Mouse (Mus musculus) adrenal gland (tissue): ENCODE measurements around the gene H2afj.

Experiments used
- intact Hi-C: fragments of 180-260 bp; cut with DNase I; formaldehyde crosslinking; loops from one replicate; pipeline ENCODE4 v1.15.1; 2025

Gene H2afj

DNA sequence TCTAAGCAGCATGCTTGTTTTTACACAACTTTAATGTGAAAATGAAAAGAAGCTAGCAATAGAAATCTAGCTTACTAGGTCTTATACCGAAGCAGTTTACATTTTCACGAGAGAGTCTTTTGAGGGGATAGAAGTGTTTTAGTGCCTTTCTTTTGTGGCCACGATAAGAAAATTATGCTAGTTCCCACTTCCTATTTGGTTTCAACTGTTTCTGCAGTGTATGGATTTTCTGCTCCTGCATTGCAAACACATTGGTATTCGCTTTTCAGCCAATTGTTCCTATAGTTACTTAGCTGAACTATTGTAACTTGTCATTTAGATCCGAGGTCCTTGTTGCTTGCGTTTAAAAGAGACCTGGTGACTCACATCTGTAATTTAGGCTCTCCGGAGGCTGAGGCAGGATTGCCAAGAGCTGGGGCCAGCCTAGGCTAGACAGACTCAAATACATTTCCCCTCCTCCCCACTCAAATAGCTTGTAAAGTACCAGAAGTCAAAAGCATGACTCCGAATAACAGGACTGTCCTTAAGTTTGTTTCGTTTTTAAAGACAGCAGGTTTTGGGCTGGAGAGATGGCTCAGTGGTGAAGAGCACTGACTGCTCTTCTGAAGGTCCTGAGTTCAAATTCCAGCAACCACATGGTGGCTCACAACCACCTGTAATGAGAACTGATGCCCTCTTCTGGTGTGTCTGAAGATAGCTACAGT, 3.2 kb upstream of the H2afj start:
- intact Hi-C loops: no loop called here

DNA sequence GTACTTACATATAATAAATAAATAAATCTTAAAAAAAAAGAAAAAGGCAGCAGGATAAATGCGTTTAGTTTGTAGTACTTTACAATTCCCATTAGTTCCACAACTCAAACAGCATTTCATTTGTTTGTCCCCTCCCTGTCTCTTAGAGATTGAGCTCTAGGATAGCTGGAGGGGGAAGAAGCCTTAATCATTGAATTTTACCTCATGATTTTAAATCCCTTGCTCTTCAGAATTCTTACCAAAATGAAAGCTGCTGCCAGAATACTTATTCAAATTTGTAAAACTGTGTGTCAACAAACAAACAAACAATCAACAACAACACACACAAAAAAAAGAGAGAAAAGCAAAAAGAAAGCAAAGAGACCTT, 2.7 kb upstream of the H2afj start:
- intact Hi-C loops: no loop called here

DNA sequence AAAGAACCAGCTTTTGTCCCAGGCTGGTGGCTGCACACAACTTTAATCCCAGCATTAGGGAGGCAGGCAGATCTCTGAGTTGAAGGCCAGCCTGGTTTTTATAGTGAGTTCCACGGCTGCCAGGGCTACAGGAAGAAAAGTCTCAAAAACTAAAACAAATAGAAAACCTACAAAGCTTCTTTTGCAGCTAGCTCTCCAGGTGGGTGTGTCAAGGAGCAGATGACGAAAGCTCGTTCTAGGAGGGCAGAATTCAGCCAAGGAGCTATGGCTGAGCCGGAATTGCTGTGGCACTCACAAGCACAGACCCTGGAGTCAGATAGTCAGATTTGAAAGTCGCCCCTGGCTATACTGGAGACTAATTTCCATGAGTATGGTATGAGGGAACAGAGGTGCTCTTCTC, 1.2 kb upstream of the H2afj start:
- intact Hi-C loops: no loop called here

DNA sequence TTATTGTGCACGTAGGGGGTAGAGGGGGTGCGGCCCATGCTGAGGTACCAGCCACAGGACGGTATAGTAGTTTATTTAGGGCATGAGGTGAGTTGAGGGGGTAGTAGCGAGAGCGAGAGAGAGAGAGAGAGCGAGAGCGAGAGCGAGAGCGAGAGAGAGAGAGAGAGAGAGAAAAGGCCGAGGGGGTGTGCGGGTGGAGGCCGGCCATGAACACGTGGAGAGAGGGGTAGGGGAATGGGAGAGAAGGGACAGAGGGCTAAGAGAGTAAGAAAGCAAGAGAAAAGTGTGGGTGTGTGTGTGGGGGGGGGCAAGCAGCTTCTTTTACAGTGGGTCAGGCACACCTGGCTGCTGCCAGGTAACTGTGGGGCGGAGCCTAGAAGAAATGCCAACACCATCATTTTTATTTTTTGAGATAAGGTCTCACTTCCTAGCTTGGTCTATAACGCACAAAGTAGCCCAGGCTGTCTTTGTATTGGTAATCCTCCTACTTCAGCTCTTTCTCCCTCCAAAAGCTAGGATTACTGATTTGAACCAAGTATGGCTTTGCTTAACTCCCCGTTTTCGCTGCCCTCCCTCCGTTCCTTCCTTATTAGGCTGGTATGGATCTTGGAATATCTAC, 540 bp upstream of the H2afj start:
- intact Hi-C loops: loop anchor here (2.0 kb wide), 1 partner anchor 17 kb away; no protein-coding TSS in a partner anchor

DNA sequence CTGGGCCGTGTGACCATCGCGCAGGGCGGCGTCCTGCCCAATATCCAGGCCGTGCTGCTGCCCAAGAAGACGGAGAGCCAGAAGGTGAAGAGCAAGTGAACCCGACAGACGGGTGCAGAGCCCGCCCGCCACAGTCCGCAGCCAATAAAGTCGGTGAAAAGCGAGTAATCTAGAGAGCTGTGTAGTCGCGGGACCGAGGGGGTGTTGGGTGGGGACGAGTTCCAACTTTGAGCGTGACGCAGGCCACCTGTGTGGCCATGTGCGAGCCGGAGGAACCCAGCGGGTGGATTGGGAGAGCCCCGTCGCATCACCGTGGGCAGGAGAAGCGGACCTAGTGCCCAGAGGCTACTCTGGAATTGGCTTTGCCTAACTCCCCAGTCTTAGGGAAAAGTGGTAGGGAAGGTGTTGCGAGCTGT, 595 bp downstream of the H2afj start:
- intact Hi-C loops: loop anchor here (2.0 kb wide), 1 partner anchor 16 kb away; no protein-coding TSS in a partner anchor

DNA sequence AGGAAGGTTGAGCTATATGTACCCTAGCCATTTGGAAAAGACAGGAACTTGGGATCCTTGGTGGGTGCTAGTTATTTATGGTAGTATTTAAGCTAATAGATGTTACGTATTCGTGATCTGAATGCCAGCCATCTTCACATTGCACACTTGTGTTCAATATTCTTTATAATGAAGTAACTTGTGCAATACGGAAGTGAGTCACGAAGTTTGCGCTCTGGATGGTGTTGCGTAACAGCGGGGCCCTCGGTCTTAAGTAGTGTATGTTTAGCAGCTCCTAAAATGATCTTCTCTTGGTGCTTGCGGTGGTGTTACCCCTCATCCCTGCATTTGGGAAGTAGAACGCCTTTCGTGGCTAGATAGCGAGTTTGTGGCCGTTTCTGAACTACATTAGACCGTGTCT, 1.0 kb downstream of the H2afj start:
- intact Hi-C loops: loop anchor here (2.0 kb wide), 1 partner anchor 16 kb away; no protein-coding TSS in a partner anchor

DNA sequence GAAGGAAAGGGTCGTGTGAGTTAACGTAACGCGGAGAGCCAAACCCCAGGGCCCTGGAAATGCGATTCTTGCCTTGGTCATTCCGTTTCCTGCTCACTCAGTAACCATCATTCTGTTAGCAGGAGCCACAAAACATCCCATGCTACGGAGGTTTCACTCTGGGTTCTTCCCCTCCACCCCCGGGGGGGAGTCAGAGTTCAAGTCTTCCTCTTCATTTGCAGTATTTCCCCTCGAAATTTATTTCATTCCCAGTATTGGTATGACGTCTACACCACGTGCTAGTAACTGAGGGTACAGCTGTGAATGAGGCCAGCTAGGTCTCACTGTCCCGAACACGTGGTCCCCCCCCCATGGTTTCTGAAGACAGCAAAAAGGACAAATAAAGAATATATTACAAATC, 1.6 kb downstream of the H2afj start:
- intact Hi-C loops: loop anchor here (2.0 kb wide), 1 partner anchor 15 kb away; no protein-coding TSS in a partner anchor

DNA sequence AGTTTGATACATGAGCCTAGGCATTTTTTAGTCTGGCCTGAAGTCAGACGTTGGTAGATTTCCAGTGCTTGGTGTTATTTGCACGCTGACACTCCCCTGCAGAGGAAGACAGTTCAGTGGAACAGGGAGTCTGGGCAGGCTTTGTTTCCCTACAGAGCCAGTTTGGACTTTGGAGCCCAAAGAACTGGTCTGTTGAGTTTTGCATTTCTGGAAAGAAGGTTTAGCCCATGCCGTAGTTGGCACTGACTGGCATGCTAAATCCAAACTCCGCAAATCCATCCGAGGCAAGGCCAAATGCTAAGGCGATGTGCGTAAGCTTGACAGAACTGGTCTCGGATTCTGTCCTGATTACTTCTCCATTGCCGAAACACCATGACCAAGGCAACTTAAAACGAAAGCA, 3.2 kb downstream of the H2afj start:
- intact Hi-C loops: no loop called here

DNA sequence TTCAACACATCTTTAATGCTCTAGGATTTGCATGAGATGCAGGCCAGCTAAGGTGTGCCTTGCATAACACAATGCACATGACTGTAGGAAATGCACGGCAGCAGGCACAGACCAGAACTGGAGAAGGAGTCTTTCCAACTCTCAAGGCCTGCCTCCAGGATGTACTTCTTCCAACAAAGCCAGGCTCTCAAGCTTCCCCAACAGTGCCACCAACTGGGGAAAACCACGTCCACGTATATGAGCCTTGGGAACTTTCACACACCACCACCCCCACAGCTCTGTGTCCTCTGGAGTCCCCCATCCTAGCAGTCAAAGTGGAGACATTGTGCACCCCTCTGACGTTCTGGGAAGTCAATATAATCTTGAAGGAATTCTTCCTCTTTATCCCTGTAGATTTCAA, 5.1 kb downstream of the H2afj start:
- intact Hi-C loops: no loop called here

DNA sequence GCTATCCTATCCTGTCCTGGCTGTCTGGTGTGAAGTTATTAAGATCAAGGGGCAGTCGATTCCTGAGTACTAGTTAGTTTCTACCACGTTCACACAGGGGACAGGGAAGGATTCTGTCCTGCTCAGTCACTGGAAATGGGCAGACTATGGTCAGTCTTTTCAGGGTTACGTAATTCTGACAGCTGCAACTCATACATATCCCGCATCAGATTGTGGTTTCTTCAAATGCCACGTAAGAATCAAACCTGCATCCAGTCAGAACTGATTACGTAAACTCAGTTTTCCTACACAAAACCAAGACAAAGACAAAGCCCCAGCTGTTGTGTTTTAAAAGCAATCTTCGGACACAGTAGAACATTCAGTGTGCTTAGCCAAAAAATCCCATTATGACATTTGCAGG, 7.3 kb downstream of the H2afj start:
- intact Hi-C loops: no loop called here

DNA sequence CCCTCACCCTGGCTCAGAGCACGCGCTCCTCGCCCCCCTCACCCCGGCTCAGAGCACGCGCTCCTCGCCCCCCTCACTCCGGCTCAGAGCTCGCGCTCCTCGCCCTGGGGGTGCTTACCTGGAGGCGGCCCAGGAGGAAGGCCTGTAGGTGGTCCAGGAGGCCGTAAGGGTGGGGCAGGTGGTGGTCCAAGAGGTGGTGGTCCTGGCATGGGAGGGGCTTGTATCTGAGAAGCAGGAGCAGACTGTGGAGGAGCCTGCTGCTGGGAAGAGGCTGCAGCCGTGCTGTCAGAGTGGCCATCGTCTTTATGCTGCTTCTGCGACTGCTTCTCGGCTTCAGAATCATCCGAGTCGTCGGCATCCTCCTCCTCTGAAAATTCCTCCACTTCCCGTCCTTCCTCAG, 8.8 kb downstream of the H2afj start:
- intact Hi-C loops: no loop called here

DNA sequence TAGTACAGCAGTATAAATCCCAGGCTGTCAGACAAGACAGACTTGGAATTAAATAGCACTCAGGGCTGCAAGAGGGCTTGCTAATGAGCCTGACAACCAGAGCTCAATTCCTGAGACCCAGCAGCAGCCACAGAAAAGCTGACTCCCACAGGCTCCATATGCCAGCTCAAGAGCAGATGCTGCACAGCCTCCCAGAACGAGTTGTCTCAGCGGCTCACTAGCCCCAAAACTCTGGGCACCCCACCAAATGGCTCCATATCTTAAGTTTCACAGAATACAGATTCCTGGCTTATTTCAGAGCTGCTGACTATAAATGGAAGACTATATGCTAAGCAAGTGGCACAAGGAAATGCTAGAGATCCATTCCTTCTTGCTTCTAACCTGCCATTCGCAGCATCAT, 9.5 kb downstream of the H2afj start:
- intact Hi-C loops: no loop called here

DNA sequence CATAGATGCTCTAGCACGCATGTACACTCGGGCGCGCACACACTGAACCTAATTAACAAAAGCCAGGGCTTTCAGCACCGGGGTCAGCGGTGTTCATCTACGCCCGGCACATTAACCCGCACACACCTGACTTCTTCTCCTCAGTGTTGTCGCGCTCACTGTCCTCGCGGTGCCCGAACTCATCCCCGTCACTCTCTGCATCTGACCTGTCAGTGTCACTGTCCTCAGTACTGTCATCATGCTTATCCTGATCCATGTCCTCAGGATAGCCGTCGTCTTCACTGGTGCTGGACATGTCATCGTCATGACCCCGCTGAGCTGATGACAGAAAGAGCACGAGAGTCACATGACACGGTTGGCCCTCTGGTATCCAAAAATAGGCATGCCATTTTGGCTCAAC, 12.3 kb downstream of the H2afj start:
- intact Hi-C loops: no loop called here

DNA sequence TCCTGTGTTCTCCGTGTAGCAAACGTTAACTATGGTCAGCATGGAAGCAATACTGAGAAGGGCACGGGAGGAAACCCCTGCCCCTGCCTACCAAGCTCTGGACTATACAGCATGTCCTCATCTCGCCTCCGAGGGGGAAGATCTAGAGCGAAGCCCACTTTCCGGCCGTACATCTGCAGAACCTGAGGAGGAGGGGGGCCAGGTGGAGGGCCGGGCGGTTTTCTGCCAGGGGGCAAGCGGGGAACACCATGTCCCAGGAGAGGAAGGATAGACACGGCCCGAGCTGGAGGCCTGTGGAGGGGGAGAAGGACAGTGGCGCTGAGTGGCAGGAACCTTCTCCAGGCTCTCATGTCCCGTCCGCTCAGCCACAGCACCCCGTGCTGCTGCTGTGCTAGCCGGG, 13.0 kb downstream of the H2afj start:
- intact Hi-C loops: no loop called here

DNA sequence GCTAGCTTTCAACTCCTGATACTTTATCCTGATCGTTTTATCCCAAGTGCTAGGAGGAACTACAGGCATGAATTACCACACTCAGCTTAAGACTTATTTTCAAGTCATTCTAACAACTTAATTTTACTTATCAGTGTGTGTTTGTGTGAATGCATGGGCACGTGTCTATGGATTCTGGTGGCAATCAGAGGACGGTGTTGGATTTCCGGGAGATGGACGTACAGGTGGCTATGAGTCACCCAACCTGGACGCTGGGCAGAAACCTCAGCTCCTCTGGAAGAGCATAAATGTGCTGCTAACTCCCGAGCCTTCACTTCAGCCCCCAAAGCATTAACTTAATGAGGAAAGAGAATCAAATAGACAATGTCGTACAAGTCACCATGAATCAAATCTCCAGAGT, 16.9 kb downstream of the H2afj start:
- intact Hi-C loops: loop anchor here (2.0 kb wide), 1 partner anchor 16 kb away; the partner anchor contains the start of gene H2afj

DNA sequence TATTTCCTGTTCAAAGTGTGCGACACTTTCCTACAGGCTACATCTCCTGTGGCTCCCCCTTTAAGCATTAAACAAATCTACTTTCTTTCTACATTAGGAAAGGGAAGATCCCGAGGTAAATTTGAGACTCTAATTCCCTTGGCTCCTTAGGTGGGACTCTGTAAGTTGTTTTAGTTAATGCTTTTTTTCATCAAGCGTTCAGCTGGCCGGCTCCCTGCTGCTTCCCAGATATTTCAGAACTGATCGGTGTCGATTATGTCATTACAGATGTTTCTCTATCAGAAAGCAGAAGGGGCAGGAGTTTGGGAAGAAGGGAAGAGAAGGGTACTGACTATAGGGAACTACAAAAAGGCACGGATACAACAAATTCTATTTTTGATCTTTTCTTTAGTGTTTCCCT, 19.1 kb downstream of the H2afj start:
- intact Hi-C loops: no loop called here

DNA sequence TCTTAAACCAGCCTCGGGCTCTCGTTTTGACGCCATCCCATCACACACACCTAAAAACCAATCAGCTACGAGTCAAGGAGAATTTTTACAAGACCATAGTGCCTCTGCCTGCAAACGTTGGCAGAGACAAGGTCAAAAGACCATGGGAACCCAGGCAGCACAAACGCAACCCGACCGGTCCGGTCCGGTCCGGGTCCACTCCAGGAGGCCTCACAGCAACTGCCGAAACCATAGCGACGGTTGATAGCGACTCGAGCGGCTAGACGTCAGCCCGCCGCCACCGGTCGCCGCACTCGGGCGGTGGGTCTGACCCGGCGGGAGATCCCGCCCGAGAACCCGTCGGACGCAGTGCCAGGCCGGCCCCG, 19.5 kb downstream of the H2afj start, which contains the start of gene BC049715:
TSS of gene BC049715 (plus strand) at position 111 of the 365 bp plus-strand sequence.
- intact Hi-C loops: no loop called here

DNA sequence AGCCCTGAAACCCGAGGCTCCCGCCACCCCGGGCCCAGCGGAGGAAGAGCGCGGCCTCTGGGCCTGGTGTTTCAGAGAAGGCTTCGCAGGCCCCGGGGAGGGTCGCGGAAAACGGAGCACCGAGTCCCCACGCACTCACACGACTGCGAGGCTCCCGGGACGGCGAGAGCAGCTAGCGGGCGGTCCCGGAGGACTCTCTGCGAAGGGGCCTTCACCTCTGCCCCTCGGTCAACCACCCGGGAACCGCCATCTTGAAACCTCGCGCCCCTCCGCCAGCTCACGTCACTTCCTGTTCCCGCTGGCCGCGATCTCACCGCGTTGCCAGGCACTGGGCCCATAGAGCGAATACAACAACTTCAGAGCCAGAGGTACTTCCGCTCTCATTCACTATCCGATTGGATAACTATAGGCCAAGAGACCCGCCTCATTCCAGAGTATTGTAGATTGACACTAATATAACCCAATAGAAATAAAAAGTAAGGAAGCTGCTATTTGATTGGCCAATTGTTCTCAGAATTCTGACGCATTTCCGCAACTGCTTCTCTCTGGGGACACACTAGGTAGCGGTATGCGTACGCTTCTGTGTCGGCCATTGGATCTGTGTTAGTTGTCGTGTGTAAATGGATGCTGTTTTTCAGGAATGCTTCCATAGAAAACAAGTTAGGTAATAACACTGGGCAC, 20.0 kb downstream of the H2afj start, which contains the start of gene Wbp11:
TSS of gene Wbp11 (minus strand) at position 353 of the 681 bp plus-strand sequence.
- intact Hi-C loops: no loop called here

DNA sequence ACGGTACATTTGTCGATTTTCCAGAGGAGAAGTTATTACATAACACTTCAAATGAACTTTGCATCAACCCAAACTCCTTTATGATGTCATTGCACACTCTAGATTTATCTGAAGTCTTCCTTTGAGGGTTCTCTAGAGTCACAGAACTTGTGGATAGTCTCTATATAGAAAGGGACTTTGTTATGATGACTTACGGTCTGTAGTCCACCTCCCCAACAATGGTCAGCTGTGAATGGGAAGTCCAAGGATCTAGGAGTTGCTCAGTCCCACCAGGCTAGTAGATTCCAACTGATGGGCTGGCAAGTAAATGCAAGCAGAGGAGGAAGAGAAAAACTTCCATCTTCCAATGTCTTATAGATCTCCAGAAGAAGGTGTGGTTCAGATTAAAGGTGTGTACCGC, 20.6 kb downstream of the H2afj start:
- intact Hi-C loops: no loop called here

DNA sequence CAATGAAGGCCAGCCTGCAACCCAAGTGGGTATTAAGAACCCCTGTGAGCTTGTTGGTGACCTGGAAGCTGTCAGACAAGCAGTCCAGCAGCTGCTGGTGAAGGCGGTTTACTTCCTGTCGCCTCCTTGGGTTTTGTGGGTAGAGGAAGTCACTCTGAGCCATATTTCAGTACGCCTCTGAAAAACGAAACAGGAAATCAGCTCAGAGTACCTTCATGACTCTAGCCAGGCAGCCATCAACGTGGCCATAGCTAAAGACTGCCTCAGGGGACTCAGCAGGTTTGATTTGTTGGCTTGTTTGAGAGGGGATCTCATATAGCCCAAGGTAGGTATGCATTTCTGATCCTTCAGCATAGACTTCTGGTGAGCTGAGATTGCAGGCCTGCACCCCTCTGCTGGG, 23.7 kb downstream of the H2afj start:
- intact Hi-C loops: no loop called here

DNA sequence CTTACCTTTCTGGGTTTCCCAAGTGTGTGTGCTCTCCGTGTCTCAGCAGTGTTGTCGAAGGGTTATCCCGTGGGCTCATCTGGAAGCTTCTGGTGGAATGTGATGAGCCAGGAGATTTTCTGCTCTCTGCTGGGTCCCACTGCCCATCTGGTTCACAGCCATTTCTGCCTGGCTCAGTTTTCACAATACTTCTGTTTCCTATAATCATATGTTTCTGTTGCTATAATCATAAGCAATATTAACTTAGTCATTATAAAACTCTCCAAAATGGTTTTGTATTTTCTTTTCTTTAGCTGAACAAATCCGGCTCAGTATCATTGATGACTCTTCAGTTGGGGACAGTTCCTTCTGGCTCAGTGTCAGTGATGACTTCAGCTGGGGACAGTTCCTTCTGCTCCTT, 27.3 kb downstream of the H2afj start, which contains the start of gene Smco3:
TSS of gene Smco3 (minus strand) at position 101 of the 400 bp plus-strand sequence.
- intact Hi-C loops: no loop called here

DNA sequence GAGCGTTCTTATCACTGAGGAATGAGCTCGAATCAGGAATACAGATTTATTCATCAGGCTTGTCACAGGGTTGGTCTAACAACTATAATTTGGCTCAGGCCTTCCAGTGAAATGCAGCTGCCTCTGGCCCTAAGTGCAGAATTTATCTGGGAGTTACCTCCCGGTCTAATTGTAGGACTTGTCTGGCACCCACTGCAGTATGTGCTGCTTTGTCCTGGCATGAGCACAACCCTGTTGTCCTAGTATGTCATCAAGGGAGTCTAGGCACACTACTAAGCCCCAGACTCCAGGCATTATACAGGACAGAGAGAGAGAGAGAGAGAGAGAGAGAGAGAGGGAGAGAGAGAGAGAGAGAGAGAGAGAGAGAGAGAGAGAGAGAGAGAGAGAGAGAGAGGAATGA, 29.3 kb downstream of the H2afj start:
- intact Hi-C loops: no loop called here
